Mouse (Mus musculus) adrenal gland, adult 10 weeks (tissue): ENCODE results near the gene Cd207. TPM values are rescaled to one million over a fixed set of nuclear protein-coding genes. Genes with fewer than 3 reads are reported as not detected.

Experiments used
- polyA plus RNA-seq: library from polyadenylated mRNA; stranded (reverse); fragments of 350-450 nt; fragmentation: Illumina TruSeq; extraction: RNeasy Lipid Tissue Mini Kit (QIAGEN cat#74804); gene quantifications from one replicate; pipeline ENCODE4 v1.2.3, GENCODE M21; 2014; ENCODE audit warnings: low read depth, low replicate concordance

The Cd207 gene
- polyA plus RNA-seq: not detected

DNA sequence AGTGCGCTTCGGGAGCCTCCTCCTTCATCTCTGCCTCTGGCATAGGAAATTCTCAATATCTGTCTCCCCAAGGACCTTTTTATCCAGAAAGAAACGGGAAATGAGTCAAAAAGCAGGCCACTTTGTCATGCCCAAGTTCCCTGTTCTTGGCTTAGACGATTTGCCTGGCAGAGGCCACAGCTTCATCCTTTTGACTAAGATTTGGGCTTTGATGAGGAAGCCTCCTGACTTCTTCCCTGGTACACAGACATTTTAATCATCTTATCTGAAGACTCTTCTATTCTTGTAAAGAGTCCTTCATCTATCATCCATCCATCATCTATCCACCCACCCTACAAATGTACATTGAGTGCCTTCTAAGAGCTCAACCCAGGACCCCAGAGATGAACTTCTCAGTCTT, at the start of gene Cd207:
TSS of gene Cd207 (minus strand) at position 101 of the 400 bp plus-strand sequence.

DNA sequence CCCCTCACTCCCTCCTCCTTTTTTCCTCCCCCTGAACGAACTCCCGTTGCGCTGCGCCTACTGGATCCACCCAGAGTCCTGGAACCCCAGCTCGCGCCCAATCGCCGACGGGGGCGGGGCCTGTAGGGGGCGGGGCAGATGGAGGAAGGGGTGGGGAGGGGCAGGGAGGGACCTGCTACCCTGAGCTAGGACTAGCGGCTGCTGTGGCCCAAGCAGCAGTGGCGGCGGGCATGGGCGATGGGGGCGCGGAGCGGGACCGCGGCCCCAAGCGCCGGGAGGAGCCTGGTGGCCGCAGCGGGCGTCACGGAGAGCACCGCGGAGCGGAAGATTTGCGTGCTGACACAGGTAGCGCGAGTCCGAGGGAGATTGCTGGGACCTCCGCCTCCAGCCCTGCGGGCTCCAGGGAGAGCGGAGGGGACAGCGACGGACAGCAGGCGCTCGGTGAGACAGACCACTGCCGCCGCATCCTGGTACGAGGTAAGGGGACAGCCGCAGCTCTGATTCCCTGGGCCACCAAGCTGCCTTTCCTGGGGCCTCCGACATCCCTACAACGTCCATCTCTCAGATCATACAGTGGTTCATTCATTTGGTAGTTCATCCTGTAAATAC, 33.5 kb upstream of the Cd207 start, which contains the start of gene Vax2:
TSS of gene Vax2 (plus strand) at position 198 of the 609 bp plus-strand sequence.

DNA sequence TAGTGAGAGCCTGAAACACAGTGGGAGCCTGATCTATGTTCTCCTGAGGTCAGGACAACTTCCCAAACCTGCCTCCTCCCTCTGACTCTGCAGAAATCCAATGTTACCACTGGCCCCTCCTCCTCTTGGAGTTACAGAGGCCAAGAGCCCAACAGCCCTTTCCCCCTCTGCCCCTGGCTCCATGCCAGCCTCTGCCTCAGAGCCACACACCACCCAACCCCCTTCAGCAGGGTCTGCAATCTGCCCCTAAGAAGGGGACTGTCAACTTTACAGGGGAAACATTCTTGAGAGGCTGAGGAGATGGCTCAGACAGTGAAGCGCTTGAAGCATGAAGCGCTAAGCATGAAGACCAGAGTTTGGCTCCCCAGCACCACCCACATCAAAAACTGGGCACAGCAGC, 21.6 kb downstream of the Cd207 start, which contains the start of gene Clec4f:
TSS of gene Clec4f (minus strand) at position 101 of the 400 bp plus-strand sequence.

Other genes with a start within 250 kb of the Cd207 start
- gene Tet3, start 218.8 kb downstream of the Cd207 start, polyA plus RNA-seq: 8.1 TPM
- gene Dguok, start 170.9 kb downstream of the Cd207 start, polyA plus RNA-seq: 34.9 TPM
- gene Actg2, start 141.6 kb downstream of the Cd207 start, polyA plus RNA-seq: 1.5 TPM
- gene Stambp, start 105.1 kb downstream of the Cd207 start, polyA plus RNA-seq: 83.3 TPM
- not detected for gene Clec4f, start 21.7 kb downstream of the Cd207 start, polyA plus RNA-seq
- gene Vax2, start 33.4 kb upstream of the Cd207 start, polyA plus RNA-seq: not detected
- gene Atp6v1b1, start 65.1 kb upstream of the Cd207 start, polyA plus RNA-seq: not detected
- not detected for gene Ankrd53, start 84.8 kb upstream of the Cd207 start, polyA plus RNA-seq
- 59.9 TPM for gene Tex261, start 98.0 kb upstream of the Cd207 start, polyA plus RNA-seq
- 16.0 TPM for gene Nagk, start 117.1 kb upstream of the Cd207 start, polyA plus RNA-seq
- gene Paip2b, start 153.9 kb upstream of the Cd207 start, polyA plus RNA-seq: 63.2 TPM
- 280 TPM for gene Zfp638, start 189.3 kb upstream of the Cd207 start, polyA plus RNA-seq